8 mouse cellular contexts compared by ENCODE assay signal in the genomic region with DNA sequence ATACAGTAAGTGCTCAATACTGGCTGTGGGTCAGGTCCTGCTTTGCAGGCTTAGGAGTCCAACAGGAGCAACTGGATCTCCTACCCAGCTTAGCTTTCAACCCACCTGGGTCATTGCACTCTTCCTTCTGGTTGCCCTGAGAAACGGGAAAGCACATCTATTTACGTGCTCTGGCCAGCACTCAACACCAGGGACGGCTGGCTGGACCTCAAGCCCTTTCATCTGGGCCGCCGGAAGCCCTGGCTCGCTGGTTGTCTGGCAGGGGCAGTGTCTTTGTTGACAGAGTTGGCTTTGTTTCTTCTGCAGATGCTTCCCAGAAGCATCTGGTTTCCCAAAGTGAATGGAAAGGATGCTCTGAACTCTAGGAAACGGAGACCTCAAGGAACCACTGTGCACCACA. TPM values are rescaled to one million over a fixed set of nuclear protein-coding genes. Genes with fewer than 3 reads are reported as not detected.
DNase-seq lines count a peak whose midpoint lies in the region; ATAC-seq and TF ChIP-seq lines count a peak whose summit lies in the region.

No protein-coding gene starts in this region.

- ATAC-seq in forebrain, embryonic 12.5 days (ENCODE audit: low FRiP score), result no peak
- ATAC-seq in kidney, embryonic 14.5 days (ENCODE audit: low FRiP score, low TSS enrichment), result no peak
- no peak for ATAC-seq in neural tube, embryonic 15.5 days (ENCODE audit: low FRiP score)

- 58% methylated on average over 7 of the region's 7 CpGs for WGBS in forebrain, embryonic 10.5 days
- WGBS in forebrain, embryonic 12.5 days, result 56% methylated on average over 7 of the region's 7 CpGs
- WGBS in heart, embryonic 10.5 days, result 15% methylated on average over 7 of the region's 7 CpGs
- 44% methylated on average over 7 of the region's 7 CpGs for WGBS in kidney, embryonic 14.5 days
- WGBS in neural tube, embryonic 15.5 days, result 37% methylated on average over 7 of the region's 7 CpGs
- 39% methylated on average over 7 of the region's 7 CpGs for WGBS in cerebellum, adult 2 months

- no peaks in the 10 kb centered on the region for H3K36me3 ChIP-seq in forebrain, embryonic 10.5 days (replicated peaks)
- H3K36me3 ChIP-seq in forebrain, embryonic 12.5 days (replicated peaks), result no peaks in the 10 kb centered on the region
- no peaks in the 10 kb centered on the region for H3K36me3 ChIP-seq in heart, embryonic 10.5 days
- no peaks in the 10 kb centered on the region for H3K36me3 ChIP-seq in kidney, embryonic 14.5 days (ENCODE audit: control insufficient read depth, insufficient read depth, low read length)
- no peaks in the 10 kb centered on the region for H3K36me3 ChIP-seq in neural tube, embryonic 15.5 days

- H3K27me3 ChIP-seq in forebrain, embryonic 10.5 days (ENCODE audit: poor library complexity, severe bottlenecking), result no peaks in the 10 kb centered on the region
- no peaks in the 10 kb centered on the region for H3K27me3 ChIP-seq in forebrain, embryonic 12.5 days
- no peaks in the 10 kb centered on the region for H3K27me3 ChIP-seq in heart, embryonic 10.5 days (ENCODE audit: insufficient read depth, poor library complexity, severe bottlenecking)
- no peaks in the 10 kb centered on the region for H3K27me3 ChIP-seq in kidney, embryonic 14.5 days (ENCODE audit: control insufficient read depth, insufficient read depth, low read length)
- H3K27me3 ChIP-seq in neural tube, embryonic 15.5 days (replicated peaks), result no peaks in the 10 kb centered on the region
- no peaks in the 10 kb centered on the region for H3K27me3 ChIP-seq in cerebellum, adult 2 months (ENCODE audit: control insufficient read depth, insufficient read depth, low read length)

- TF ChIP-seq CTCF in cerebellum, adult 2 months (IDR thresholded peaks at IDR 0.05; ENCODE audit: borderline replicate concordance, insufficient read depth, low read depth, low read length), result no peak

- H3K4me1 ChIP-seq in forebrain, embryonic 10.5 days, result peaks cover 33% of the 10 kb centered on the region
- H3K4me1 ChIP-seq in forebrain, embryonic 12.5 days, result peaks cover 5% of the 10 kb centered on the region; the same call in 1 of the 2 replicates
- peaks cover 51% of the 10 kb centered on the region for H3K4me1 ChIP-seq in heart, embryonic 10.5 days
- H3K4me1 ChIP-seq in kidney, embryonic 14.5 days (ENCODE audit: control insufficient read depth, insufficient read depth, low read length), result peaks cover 11% of the 10 kb centered on the region
- H3K4me1 ChIP-seq in neural tube, embryonic 15.5 days, result peaks cover 14% of the 10 kb centered on the region
- H3K4me1 ChIP-seq in cerebellum, adult 2 months (ENCODE audit: control insufficient read depth, insufficient read depth, low read length), result no peaks in the 10 kb centered on the region

- H3K27ac ChIP-seq in forebrain, embryonic 10.5 days, result 0 out of 2 replicates have a peak overlapping the region, but pooled peaks have one; percentile 44
- no peak overlapping the region for H3K27ac ChIP-seq in forebrain, embryonic 12.5 days
- peak overlapping the region; percentile 67 for H3K27ac ChIP-seq in heart, embryonic 10.5 days
- peak overlapping the region; percentile 51; the same call in 1 of the 2 replicates for H3K27ac ChIP-seq in kidney, embryonic 14.5 days (ENCODE audit: low read depth, low read length)
- peak overlapping the region; percentile 48; the same call in 1 of the 2 replicates for H3K27ac ChIP-seq in neural tube, embryonic 15.5 days (replicated peaks)
- H3K27ac ChIP-seq in cerebellum, adult 2 months (ENCODE audit: insufficient read depth, low read length), result no peak overlapping the region

- no peak overlapping the region for H3K9ac ChIP-seq in forebrain, embryonic 12.5 days
- H3K9ac ChIP-seq in kidney, embryonic 14.5 days (ENCODE audit: low read depth, low read length), result no peak overlapping the region
- no peak overlapping the region for H3K9ac ChIP-seq in neural tube, embryonic 15.5 days (replicated peaks)

- no peak for TF ChIP-seq POLR2A in cerebellum, adult 2 months (IDR thresholded peaks at IDR 0.05; ENCODE audit: borderline replicate concordance, insufficient read depth, low read length)

- no peak overlapping the region for H3K4me2 ChIP-seq in forebrain, embryonic 12.5 days
- no peak overlapping the region for H3K4me2 ChIP-seq in kidney, embryonic 14.5 days (replicated peaks; ENCODE audit: low read depth, low read length)
- H3K4me2 ChIP-seq in neural tube, embryonic 15.5 days, result no peak overlapping the region

- no peak for DNase-seq in forebrain, embryonic 10.5 days (ENCODE audit: extremely low spot score, low spot score)
- peak; percentile 18 for DNase-seq in adrenal gland, adult 8-10 months
- peak; percentile 87 for DNase-seq in heart, embryonic 10.5 days (ENCODE audit: low spot score)
- DNase-seq in frontal cortex, postnatal 14 days (ENCODE audit: low spot score in 2 of 2), result no peak
- no peak for DNase-seq in cerebellum, adult 2 months

- H3K4me3 ChIP-seq in forebrain, embryonic 10.5 days, result no peak overlapping the region
- no peak overlapping the region for H3K4me3 ChIP-seq in forebrain, embryonic 12.5 days (replicated peaks)
- no peak overlapping the region for H3K4me3 ChIP-seq in heart, embryonic 10.5 days
- H3K4me3 ChIP-seq in kidney, embryonic 14.5 days (ENCODE audit: low read length), result no peak overlapping the region
- H3K4me3 ChIP-seq in neural tube, embryonic 15.5 days (replicated peaks), result no peak overlapping the region
- no peak overlapping the region for H3K4me3 ChIP-seq in cerebellum, adult 2 months (replicated peaks; ENCODE audit: insufficient read depth, low read depth, low read length)

- no peaks in the 10 kb centered on the region for H3K9me3 ChIP-seq in forebrain, embryonic 10.5 days
- no peaks in the 10 kb centered on the region for H3K9me3 ChIP-seq in forebrain, embryonic 12.5 days
- no peaks in the 10 kb centered on the region for H3K9me3 ChIP-seq in heart, embryonic 10.5 days
- H3K9me3 ChIP-seq in kidney, embryonic 14.5 days (ENCODE audit: control insufficient read depth, low read length), result no peaks in the 10 kb centered on the region
- no peaks in the 10 kb centered on the region for H3K9me3 ChIP-seq in neural tube, embryonic 15.5 days (replicated peaks)

RNA-seq across cellular contexts. Expression of a gene that starts 39.3 kb away (rescaled TPM):
- polyA plus RNA-seq in forebrain, embryonic 10.5 days (2016; fragmentation: Nextera tagmentation; extraction: Ambion mirVana), result 39.5 and 41.5 TPM in 2 replicates
- polyA plus RNA-seq in forebrain, embryonic 12.5 days (2016; fragmentation: Nextera tagmentation; extraction: Ambion mirVana), result 75.3 and 90.6 TPM in 2 replicates
- total RNA-seq in adrenal gland, adult 8-10 months (2022), result 10 to 100 TPM; 32.2 to 38.0 (median 35.7) TPM
- polyA plus RNA-seq in heart, embryonic 10.5 days (2016; fragmentation: Nextera tagmentation; extraction: Ambion mirVana), result 139 and 151 TPM in 2 replicates
- polyA plus RNA-seq in kidney, embryonic 14.5 days (2014; fragmentation: Nextera tagmentation; extraction: Ambion mirVana), result 29.5 and 30.3 TPM in 2 replicates
- polyA plus RNA-seq in neural tube, embryonic 15.5 days (2015; fragmentation: Nextera tagmentation; extraction: Ambion mirVana), result 75.6 and 85.4 TPM in 2 replicates
- polyA plus RNA-seq in cerebellum, adult 2 months (2012; rRNA removed), result 141 and 152 TPM in 2 replicates

Comparison
In these comparisons a context has a peak if more than half of its experiments do, and no peak if none do; other contexts are left out.
1. H3K27ac ChIP-seq: peak in forebrain, embryonic 10.5 days (single experiment), heart, embryonic 10.5 days (single experiment), kidney, embryonic 14.5 days (single experiment) and neural tube, embryonic 15.5 days (single experiment); none in forebrain, embryonic 12.5 days (single experiment) and cerebellum, adult 2 months (single experiment).
2. DNase-seq: peak in adrenal gland, adult 8-10 months (single experiment) and heart, embryonic 10.5 days (single experiment); none in forebrain, embryonic 10.5 days (single experiment), frontal cortex, postnatal 14 days (0 of 2) and cerebellum, adult 2 months (0 of 2).